Mouse (Mus musculus): ENCODE measurements around the gene Ubxn1.

- TF ChIP-seq CTCF (IDR thresholded peaks at IDR 0.05; ENCODE audit: low read depth, low read length) = no peak
- no peak for TF ChIP-seq GATA1 (IDR thresholded peaks at IDR 0.05; ENCODE audit: borderline replicate concordance, low read length)
Observed at GRCm38 (mm10) chr19:8883616-8884015, 12.3 kb downstream of the Ubxn1 start, which contains the start of the genes Lbhd1 and Gm49403.
